Mouse (Mus musculus): Measurements from ENCODE around the gene Map2k1. TPM values are rescaled to one million over a fixed set of nuclear protein-coding genes. Genes with fewer than 3 reads are reported as not detected.

Map2k1 gene
- polyA plus RNA-seq, 1 experiment from 2014 or later: 30.9 TPM

DNA sequence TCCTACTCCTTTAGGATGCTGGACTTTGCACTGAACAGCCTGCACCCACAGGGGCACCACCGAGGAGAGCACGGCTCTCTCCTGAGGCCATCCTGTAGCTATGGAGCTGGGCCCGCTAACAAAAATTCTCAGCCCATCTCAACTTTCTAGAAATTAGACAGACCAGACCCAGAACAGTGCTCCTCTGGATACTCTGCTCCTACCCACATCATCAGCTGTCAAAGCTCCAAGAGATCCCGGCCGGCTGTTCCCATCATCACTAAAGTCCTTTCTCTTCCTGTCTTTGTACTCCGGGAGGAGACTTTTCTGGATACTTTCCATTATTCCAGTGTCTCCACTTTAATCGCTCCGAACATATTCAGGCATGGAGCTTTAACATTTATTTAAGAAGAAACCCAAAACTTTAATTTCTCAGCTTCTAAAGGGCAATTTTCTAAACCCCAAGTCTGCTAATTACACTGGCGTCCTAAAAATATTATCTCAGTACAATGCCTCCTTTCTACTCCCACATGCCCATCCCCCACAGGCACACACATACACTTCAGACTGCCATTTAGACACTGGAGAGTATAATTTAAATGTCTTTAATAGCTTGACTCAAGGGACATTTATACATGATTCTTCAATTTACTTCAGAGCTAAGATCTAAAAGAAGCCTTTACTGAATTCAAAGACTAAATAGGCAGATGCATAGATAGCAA is 21.0 kb downstream of the Map2k1 start:
- peaks cover 8% of the 10 kb centered on the region; the same call in 1 of the 2 replicates for H3K36me3 ChIP-seq (ENCODE audit: inconsistent target)
- peaks cover 92% of the 10 kb centered on the region for H3K79me2 ChIP-seq (ENCODE audit: inconsistent target)
- WGBS (ENCODE audit: missing documents): 98% methylated on average over 9 of the region's 9 CpGs
- H3K27ac ChIP-seq: no peak overlapping the region
- no peak overlapping the region for H3K4me3 ChIP-seq (ENCODE audit: inconsistent target)

DNA sequence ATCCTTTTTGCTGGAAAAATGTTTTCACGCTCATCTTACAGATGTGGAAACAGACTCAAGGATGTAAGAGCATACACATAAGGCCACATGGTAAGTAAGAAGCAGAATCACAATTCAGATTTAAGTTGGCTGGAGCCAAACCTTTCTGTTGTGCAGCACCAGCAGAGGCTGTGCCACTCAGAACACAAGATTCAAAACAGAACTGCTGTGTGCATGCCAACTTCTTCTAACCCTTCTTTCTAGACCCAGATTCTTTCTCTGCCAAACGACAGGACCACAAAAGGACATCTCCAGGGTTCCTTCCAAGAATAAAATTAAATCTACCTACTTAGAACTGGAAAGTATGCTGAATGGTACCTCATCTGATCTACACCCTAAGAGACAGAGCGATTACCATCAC is 21.8 kb downstream of the Map2k1 start:
- peaks cover 8% of the 10 kb centered on the region; the same call in 1 of the 2 replicates for H3K36me3 ChIP-seq (ENCODE audit: inconsistent target)
- H3K4me3 ChIP-seq (ENCODE audit: inconsistent target): no peak overlapping the region
- no peak overlapping the region for H3K27ac ChIP-seq
- WGBS (ENCODE audit: missing documents): 95% methylated on average over 3 of the region's 3 CpGs
- H3K79me2 ChIP-seq (ENCODE audit: inconsistent target): peaks cover 99% of the 10 kb centered on the region

DNA sequence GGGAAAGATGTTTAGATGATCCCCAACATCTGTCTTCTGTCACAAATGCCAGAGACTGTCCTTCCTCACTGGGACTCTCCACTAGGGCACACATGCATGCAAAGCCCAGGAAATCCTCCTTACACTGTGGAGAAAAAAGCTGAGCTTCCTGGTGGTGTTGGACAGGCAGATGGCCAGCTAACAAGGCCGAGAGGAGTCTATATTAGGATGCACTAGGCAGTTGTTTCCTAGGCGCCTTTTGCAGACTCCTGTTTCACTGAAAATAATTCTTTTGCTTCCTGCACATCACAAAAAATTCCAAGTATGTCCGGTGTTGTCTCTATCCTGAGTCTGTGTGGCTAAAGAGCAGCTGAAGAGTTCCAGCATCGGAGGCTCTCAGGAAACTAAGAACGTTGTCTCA is 22.3 kb downstream of the Map2k1 start:
- peaks cover 8% of the 10 kb centered on the region; the same call in 1 of the 2 replicates for H3K36me3 ChIP-seq (ENCODE audit: inconsistent target)
- no peak overlapping the region for H3K4me3 ChIP-seq (ENCODE audit: inconsistent target)
- no peak overlapping the region for H3K27ac ChIP-seq
- peaks cover 100% of the 10 kb centered on the region for H3K79me2 ChIP-seq (ENCODE audit: inconsistent target)
- WGBS (ENCODE audit: missing documents): 89% methylated on average over 5 of the region's 5 CpGs

DNA sequence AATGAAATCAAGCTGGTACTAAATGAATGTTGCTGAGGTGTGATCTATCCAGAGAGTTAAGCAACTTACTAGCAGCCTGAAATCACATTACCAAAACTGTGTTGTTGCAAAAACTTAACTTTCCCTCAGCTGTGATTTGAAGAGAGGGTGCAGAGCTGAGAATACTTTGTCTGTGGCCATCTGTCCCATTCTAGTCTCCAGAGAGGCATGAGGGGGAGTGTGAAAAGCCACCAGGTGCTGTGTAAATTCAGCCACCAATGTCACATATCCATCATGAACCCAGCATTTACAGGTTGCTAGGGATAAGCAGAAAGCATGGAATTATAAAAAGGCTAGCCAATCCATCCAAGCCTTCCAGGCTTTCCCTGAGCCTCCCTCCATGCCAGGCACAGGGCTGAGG is 24.5 kb downstream of the Map2k1 start:
- Histone ChIP-seq H3K4me3 (ENCODE audit: inconsistent target) (no peak overlapping the region), H3K79me2 (ENCODE audit: inconsistent target) (peaks cover 100% of the 10 kb centered on the region), H3K27ac (no peak overlapping the region), H3K36me3 (ENCODE audit: inconsistent target) (no peaks in the 10 kb centered on the region)

DNA sequence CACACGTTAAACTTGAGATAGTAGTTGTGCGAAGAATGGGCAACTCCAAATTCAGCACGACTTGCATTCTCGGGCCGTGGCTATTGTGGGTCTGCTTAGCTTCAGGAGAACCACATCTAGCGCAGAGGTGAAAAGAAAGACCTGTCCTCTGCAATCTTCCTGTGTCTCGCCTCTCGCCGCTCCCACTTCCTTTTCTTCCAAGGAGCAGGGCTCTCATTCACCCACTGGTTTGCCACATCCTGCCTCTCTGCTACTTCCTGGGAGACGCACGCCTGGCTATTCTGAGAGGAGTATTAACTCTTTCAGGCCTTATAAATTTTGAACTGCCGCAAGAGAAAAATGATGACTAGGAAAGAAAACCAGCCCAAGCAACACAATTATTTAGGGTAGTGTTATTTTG is 25.7 kb downstream of the Map2k1 start:
- 3% methylated on average over 12 of the region's 12 CpGs for WGBS (ENCODE audit: missing documents)
- Histone ChIP-seq H3K79me2 (ENCODE audit: inconsistent target) (peaks cover 100% of the 10 kb centered on the region), H3K27ac (peak overlapping the region; percentile 13; the same call in 1 of the 2 replicates), H3K36me3 (ENCODE audit: inconsistent target) (no peaks in the 10 kb centered on the region), H3K4me3 (ENCODE audit: inconsistent target) (no peak overlapping the region; the same call in 1 of the 2 replicates)

DNA sequence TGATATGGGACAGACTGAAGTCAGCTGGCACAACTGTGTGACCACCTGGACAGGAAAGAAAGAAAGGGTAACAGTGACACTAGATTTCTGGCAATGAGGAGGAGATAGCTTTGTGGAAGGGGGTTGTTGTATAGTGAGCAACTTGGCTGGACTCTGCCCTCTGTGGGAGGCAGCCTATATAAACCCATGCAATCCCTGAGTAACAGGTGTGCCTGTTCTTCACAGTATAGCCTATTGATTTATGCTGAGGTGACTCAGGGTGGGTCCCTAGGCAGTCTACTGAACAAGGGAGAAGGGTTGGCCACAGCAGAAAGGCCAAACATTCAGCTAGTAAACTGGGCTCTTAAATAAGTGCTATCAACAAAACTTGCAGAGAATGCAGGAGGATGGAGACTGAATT is 27.6 kb downstream of the Map2k1 start:
- peaks cover 99% of the 10 kb centered on the region for H3K79me2 ChIP-seq (ENCODE audit: inconsistent target)
- H3K36me3 ChIP-seq (ENCODE audit: inconsistent target): no peaks in the 10 kb centered on the region
- no peak overlapping the region for H3K4me3 ChIP-seq (ENCODE audit: inconsistent target)
- H3K27ac ChIP-seq: no peak overlapping the region

DNA sequence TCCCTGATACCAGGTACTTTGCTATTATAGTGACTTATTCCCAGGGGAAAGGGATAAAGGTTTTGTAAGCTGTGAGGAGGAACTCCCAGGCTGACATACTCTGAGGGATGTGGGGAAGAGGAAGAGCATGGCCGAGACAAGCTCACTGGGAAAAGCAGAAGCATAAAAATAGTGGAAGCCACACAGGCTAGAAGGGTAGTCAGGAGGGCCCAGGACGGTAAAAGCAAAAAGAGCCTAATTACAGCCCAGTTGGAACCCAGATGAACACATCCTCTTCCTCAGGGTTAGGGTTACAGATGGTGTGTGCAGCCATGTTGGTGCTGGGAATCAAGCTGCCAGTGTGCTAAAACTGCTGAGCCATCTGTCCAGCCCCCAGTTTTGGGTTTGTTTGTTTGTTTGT is 31.3 kb downstream of the Map2k1 start:
- H3K4me3 ChIP-seq (ENCODE audit: inconsistent target): no peak overlapping the region
- H3K36me3 ChIP-seq (ENCODE audit: inconsistent target): no peaks in the 10 kb centered on the region
- H3K79me2 ChIP-seq (ENCODE audit: inconsistent target): peaks cover 99% of the 10 kb centered on the region
- 4% methylated on average over 2 of the region's 2 CpGs for WGBS (ENCODE audit: missing documents)
- peak overlapping the region; percentile 24; the same call in 1 of the 2 replicates for H3K27ac ChIP-seq

DNA sequence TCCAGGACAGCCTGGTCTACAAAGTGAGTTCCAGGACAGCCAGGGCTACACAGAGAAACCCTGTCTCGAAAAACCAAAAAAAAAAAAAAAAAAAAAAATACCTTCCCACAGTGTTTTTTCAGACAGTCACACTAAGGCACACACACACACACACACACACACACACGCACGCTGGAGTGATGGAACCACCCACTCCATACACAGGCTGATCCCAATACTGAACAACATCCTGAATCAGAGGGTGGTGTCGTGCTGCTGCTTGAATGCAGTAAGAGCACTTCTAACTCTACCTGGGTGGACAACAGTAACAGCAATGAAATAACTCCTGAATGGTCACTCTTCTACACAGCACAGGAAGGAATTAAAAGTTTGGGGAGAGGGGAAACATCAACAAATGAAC is 32.0 kb downstream of the Map2k1 start:
- H3K36me3 ChIP-seq (ENCODE audit: inconsistent target): no peaks in the 10 kb centered on the region
- 100% methylated on average over 1 of the region's 4 CpGs for WGBS (ENCODE audit: missing documents)
- H3K79me2 ChIP-seq (ENCODE audit: inconsistent target): peaks cover 99% of the 10 kb centered on the region
- no peak overlapping the region for H3K4me3 ChIP-seq (ENCODE audit: inconsistent target)
- no peak overlapping the region for H3K27ac ChIP-seq

DNA sequence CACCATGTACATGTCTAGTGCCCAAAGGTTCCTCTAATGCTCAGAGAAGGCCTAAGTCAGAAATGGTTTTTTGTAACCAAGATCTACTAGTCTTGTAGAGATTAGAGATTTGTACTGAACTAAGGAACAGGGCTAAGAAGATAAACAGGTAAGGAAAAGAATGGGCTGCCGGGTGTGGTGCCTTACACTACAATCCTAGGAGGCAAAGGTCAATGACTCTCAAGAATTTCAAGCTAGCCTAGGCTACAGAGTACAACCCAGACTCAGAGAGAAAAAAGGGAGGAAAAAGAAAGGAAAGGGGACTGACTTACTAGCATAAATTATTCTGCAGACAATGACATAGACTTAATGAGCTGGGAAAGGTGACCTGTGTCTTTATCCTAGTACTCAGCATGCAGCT is 32.8 kb downstream of the Map2k1 start:
- no peaks in the 10 kb centered on the region for H3K36me3 ChIP-seq (ENCODE audit: inconsistent target)
- 92% methylated on average over 1 of the region's 1 CpGs for WGBS (ENCODE audit: missing documents)
- no peak overlapping the region for H3K4me3 ChIP-seq (ENCODE audit: inconsistent target)
- peaks cover 99% of the 10 kb centered on the region for H3K79me2 ChIP-seq (ENCODE audit: inconsistent target)
- H3K27ac ChIP-seq: no peak overlapping the region

DNA sequence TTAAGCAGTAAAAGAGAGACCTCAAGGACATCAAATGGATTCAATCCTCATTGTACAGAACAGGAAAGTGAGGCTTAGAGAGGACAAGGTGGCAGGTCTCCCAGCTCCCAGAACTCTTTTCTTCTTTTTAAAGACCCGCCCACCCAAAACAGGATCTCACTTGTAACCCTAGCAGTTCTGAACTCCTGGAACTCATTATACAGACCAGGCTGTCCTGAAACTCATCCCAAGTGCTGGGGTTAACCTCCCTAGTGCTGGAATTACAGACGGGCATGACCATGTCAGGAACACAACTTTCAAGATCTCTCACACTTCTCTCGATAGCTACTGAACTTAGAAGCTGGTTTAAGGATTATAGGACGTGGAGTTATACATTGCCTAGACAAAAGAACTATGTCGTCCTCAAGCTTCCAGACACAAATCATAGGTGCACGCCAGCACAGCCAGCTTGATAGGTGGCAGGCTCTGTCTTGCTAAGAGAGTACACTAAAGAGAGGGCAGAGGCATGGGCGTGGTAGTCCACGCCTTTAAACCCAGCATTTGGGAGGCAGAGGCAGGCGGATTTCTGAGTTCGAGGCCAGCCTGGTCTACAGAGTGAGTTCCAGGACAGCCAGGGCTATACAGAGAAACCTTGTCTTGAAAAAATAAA is 33.5 kb downstream of the Map2k1 start:
- peaks cover 99% of the 10 kb centered on the region for H3K79me2 ChIP-seq (ENCODE audit: inconsistent target)
- no peak overlapping the region for H3K27ac ChIP-seq
- WGBS (ENCODE audit: missing documents): 97% methylated on average over 9 of the region's 10 CpGs
- H3K36me3 ChIP-seq (ENCODE audit: inconsistent target): no peaks in the 10 kb centered on the region
- no peak overlapping the region for H3K4me3 ChIP-seq (ENCODE audit: inconsistent target)

DNA sequence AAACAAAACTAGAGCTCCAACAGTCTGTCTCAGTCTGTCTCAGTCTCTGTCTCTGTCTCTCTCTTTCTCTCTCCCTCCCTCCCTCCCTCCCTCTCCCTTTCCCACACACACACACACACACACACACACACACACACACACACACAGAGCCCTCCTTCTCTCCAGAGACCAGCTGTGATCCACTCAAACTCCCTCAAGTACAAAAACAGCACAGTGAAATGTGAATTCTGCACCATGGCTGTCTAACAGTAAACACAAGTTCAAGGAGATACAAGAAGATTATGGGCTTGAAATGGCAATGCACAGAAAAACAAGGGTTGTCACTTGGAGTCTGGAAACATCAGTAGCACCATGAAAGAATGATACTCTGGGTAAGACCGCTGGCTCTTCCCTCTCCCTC is 34.1 kb downstream of the Map2k1 start:
- no peak overlapping the region for H3K4me3 ChIP-seq (ENCODE audit: inconsistent target)

DNA sequence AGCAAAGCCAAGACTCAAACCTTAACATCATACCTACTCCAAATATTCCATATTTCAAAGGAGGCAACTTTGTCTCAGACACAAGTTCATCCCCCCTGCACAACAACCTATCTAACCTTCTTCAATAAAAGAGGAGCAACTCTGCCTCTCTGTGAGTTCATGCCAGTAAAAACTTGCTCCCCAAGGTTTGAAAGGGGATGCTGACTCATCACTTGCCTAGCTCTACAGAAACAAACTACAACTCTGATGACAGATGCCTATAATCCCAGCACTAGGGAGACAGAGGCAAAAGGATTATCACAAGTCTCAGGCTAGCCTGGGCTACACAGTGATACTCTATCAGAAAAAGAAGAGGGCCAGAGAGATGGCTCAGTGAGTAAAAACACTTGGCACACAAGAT is 35.5 kb downstream of the Map2k1 start:
- Histone ChIP-seq H3K36me3 (ENCODE audit: inconsistent target) (peaks cover 5% of the 10 kb centered on the region), H3K27ac (no peak overlapping the region), H3K79me2 (ENCODE audit: inconsistent target) (peaks cover 99% of the 10 kb centered on the region), H3K4me3 (ENCODE audit: inconsistent target) (no peak overlapping the region)

More for the DNA sequence above, 34.1 kb downstream of the Map2k1 start:
- Histone ChIP-seq H3K36me3 (ENCODE audit: inconsistent target) (no peaks in the 10 kb centered on the region), H3K79me2 (ENCODE audit: inconsistent target) (peaks cover 99% of the 10 kb centered on the region), H3K27ac (no peak overlapping the region)
- 100% methylated on average over 1 of the region's 1 CpGs for WGBS (ENCODE audit: missing documents)

DNA sequence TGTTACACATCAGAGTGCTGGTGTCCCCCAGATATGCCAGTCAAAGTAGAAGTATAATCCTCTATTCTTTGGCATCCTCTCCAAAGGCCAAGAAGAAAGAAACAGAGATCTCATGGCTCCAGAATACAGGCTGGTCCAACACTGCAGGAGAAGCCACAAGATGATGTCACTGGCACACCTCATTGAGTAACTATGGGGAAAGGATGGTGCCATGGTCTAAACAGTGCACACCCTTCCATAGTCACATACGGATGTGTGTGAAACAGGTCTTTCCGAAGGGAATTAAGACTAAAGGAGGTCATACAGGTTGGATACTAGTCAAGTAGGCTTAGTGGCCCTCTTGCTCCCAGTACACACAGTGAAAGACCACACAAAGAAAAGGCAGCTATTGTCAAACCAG is 36.8 kb downstream of the Map2k1 start:
- H3K4me3 ChIP-seq (ENCODE audit: inconsistent target): no peak overlapping the region
- WGBS (ENCODE audit: missing documents): 88% methylated on average over 2 of the region's 2 CpGs
- peaks cover 17% of the 10 kb centered on the region for H3K36me3 ChIP-seq (ENCODE audit: inconsistent target)
- H3K79me2 ChIP-seq (ENCODE audit: inconsistent target): peaks cover 87% of the 10 kb centered on the region
- no peak overlapping the region for H3K27ac ChIP-seq

DNA sequence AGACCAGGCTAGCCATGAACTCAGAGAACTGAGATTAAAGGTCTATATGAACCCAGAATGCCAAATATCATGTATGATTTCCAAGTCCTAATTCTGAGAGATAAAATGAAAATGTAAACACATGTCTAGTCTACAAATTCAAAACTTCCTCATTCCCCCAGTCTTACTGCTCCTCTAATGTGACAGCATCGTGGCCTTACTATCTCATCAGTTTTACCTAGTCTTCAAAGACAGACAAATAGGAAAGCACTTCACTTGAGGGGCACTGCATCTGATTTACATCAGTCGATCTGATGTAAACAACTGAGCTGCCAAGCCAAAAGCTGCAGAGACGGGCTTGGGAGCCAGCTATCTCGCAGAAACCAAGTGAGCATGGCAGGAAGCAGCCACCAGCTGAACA is 37.3 kb downstream of the Map2k1 start:
- Histone ChIP-seq H3K27ac (no peak overlapping the region), H3K4me3 (ENCODE audit: inconsistent target) (no peak overlapping the region), H3K79me2 (ENCODE audit: inconsistent target) (peaks cover 82% of the 10 kb centered on the region), H3K36me3 (ENCODE audit: inconsistent target) (peaks cover 21% of the 10 kb centered on the region)
- 41% methylated on average over 4 of the region's 4 CpGs for WGBS (ENCODE audit: missing documents)

DNA sequence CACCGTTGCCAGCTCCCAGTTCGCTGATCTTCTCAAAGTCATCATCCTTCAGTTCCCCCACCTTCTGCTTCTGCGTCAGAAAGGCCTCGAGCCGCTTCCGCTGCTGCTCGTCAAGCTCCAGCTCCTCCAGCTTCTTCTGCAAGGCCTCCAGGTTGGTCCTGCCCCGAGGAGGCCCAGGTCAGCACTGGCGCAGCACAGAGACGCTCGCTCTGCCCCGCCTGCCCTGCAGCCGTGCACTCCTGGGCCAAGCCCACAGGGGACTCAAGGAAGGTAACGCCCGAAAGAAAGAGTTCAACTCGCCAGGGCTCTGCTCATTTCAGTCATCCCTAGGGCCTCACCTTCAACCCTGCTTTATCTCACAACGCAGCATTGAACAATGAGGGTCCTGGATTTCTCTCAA is 39.0 kb downstream of the Map2k1 start:
- H3K79me2 ChIP-seq (ENCODE audit: inconsistent target): peaks cover 65% of the 10 kb centered on the region
- H3K4me3 ChIP-seq (ENCODE audit: inconsistent target): no peak overlapping the region
- 97% methylated on average over 17 of the region's 17 CpGs for WGBS (ENCODE audit: missing documents)
- no peak overlapping the region for H3K27ac ChIP-seq
- H3K36me3 ChIP-seq (ENCODE audit: inconsistent target): peaks cover 27% of the 10 kb centered on the region
